Mouse (Mus musculus) monocyte, adult 5-6 weeks (primary cell): ENCODE measurements around the gene Mcub. TPM values are rescaled to one million over a fixed set of nuclear protein-coding genes. Genes with fewer than 3 reads are reported as not detected.

ENCODE experiments used
- total RNA-seq: library from RNA; stranded (forward); fragments of 200-1000, 200-491, 200-594 nt; gene quantifications from 3 replicates; pipeline ENCODE4 v1.2.3, GENCODE M21; 2017

The Mcub gene
- total RNA-seq, 1 experiment from 2014 or later = 52.6 TPM

Other genes starting within 250 kb of the Mcub start
- gene Egf, start 214.9 kb downstream of the Mcub start, total RNA-seq = 0.87 to 1.4 TPM (median 1.4 TPM) in 3 replicates
- gene Lrit3, start 166.2 kb downstream of the Mcub start, total RNA-seq = not detected in 3 replicates
- 0.76 TPM in 1 of 3 replicates, not detected in the others for gene Rrh, start 147.6 kb downstream of the Mcub start, total RNA-seq
- gene Gar1, start 138.8 kb downstream of the Mcub start, total RNA-seq = 5.0 to 8.2 TPM (median 5.2 TPM) in 3 replicates
- gene Cfi, start 134.3 kb downstream of the Mcub start, total RNA-seq = not detected in 3 replicates
- gene Pla2g12a, start 91.6 kb downstream of the Mcub start, total RNA-seq = 1.3 to 6.7 TPM (median 4.7 TPM) in 3 replicates
- gene Casp6, start 68.8 kb downstream of the Mcub start, total RNA-seq = 9.5 to 15.4 TPM (median 11.7 TPM) in 3 replicates
- 39.3 to 79.4 TPM (median 62.5 TPM) in 3 replicates for gene Sec24b, start 91.3 kb upstream of the Mcub start, total RNA-seq
- not detected in 3 replicates for gene Col25a1, start 161.3 kb upstream of the Mcub start, total RNA-seq